In the genomic region with DNA sequence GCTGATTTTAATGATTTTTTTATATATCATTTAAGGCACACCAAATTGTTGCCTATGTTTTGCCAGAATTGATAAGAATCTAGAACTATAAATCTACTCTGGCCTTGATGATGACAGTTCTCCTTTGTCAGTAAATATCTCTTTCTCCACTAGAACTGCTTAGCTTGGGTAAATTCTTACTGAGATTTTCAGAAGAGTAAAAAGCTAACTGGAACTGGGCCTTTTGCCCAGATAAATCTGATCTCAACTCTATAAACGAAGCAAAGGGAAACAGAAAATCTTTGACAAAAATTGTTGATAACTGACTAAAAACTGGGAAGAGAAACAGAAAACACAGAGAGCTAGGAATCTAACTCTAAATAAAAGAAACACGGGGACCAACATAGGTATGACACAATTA, we compare ENCODE assay signal across 15 mouse cellular contexts. TPM values are rescaled to one million over a fixed set of nuclear protein-coding genes. Genes with fewer than 3 reads are reported as not detected.
DNase-seq lines count a peak whose midpoint lies in the region.
"Had no signal": no experiment of that assay in that cellular context is flagged by ENCODE, and none has a peak within 500 bp of the region (broad histone marks: within the 10 kb centered on the region; RNA-seq: fewer than 3 reads in every experiment).

No protein-coding gene starts in this region.

- DNase-seq in gastrocnemius, adult 18-20 months (ENCODE audit: low spot score): peak; percentile 5
- DNase-seq in gastrocnemius, adult 8-10 months (ENCODE audit: low spot score in 2 of 2): no peak
- DNase-seq in 3T3-L1 (ENCODE audit: low read depth, low spot score) (peak; percentile 71), NIH3T3 (ENCODE audit: low read depth) (peak; percentile 81)
- DNase-seq in skeletal muscle tissue, adult 2 months (ENCODE audit: low read depth, low spot score): peak; percentile 9
- no peak for DNase-seq in cerebellum, adult 9-11 months
- no peak for DNase-seq in layer of hippocampus, adult 9-10 months (ENCODE audit: low spot score)
- DNase-seq: adrenal gland, postnatal 14 days; B cell, adult 2 months; cerebellum, adult 18-20 months; cerebellum, postnatal 10 days; heart, adult 18-20 months; heart, postnatal 10 days; kidney, adult 11 months had no signal

RNA-seq across cellular contexts. Expression of a gene that starts 51.6 kb away (rescaled TPM):
- total RNA-seq in gastrocnemius, adult 18-20 months (2021): 10 to 100 TPM in 1 of 2 experiments, 1 to 10 TPM in 1; 6.6 to 15.0 TPM
- total RNA-seq in gastrocnemius, adult 8-10 months (2022): 10 to 100 TPM in 1 of 4 experiments, 1 to 10 TPM in 3; 5.9 to 10.7 (median 7.6) TPM
- total RNA-seq: hematopoietic stem cell, adult 5-6 weeks had no signal

Comparison
In these comparisons a context has a peak if more than half of its experiments do, and no peak if none do; other contexts are left out.
1. DNase-seq: peak in gastrocnemius, adult 18-20 months (single experiment), 3T3-L1 (single experiment), NIH3T3 (single experiment) and skeletal muscle tissue, adult 2 months (single experiment); none in gastrocnemius, adult 8-10 months (0 of 2), cerebellum, adult 9-11 months (single experiment) and layer of hippocampus, adult 9-10 months (single experiment).